Mouse (Mus musculus): Measurements from ENCODE around the gene Slit1. TPM values are rescaled to one million over a fixed set of nuclear protein-coding genes. Genes with fewer than 3 reads are reported as not detected.

Slit1 gene
- polyA plus RNA-seq, 1 experiment from 2014 or later: 3.2 TPM

DNA sequence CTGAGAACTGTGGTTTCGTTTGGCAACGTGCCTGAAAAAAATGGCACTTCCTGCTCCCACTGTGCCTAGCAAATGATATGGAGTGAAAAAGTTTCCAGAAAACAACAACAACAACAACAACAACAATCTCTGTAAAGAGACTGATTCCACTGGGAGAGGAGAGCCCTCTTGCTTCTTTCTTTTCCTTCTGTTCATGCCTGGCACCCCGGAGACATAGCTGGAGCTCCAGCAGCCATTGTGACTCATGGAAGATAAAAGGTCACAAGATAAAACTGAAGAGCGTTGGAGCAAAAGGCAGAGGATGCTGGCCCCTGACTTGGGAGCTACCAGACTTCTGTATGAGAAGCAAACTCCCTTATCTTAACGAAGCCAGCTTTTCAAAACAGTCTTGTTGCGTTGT is 75.9 kb downstream of the Slit1 start:
- TF ChIP-seq CTCF (IDR thresholded peaks at IDR 0.05; ENCODE audit: low read depth): no peak
- Histone ChIP-seq H3K4me3 (replicated peaks; ENCODE audit: low read depth, low read length) (no peak overlapping the region), H3K27ac (no peak overlapping the region), H3K36me3 (ENCODE audit: insufficient read depth, low read length) (no peaks in the 10 kb centered on the region), H3K4me1 (replicated peaks; ENCODE audit: insufficient read depth, low read length) (peaks cover 4% of the 10 kb centered on the region; the same call in 1 of the 2 replicates), H3K27me3 (ENCODE audit: insufficient read depth, low read length) (no peaks in the 10 kb centered on the region), H3K9me3 (replicated peaks; ENCODE audit: low read length) (no peaks in the 10 kb centered on the region), H3K4me2 (ENCODE audit: low read length) (no peak overlapping the region), H3K9ac (ENCODE audit: low read depth, low read length) (no peak overlapping the region)
- no peak for ATAC-seq (replicated peaks; ENCODE audit: low FRiP score, low read depth)
- WGBS: 71% methylated on average over 6 of the region's 6 CpGs
- DNase-seq (ENCODE audit: low spot score): no peak

DNA sequence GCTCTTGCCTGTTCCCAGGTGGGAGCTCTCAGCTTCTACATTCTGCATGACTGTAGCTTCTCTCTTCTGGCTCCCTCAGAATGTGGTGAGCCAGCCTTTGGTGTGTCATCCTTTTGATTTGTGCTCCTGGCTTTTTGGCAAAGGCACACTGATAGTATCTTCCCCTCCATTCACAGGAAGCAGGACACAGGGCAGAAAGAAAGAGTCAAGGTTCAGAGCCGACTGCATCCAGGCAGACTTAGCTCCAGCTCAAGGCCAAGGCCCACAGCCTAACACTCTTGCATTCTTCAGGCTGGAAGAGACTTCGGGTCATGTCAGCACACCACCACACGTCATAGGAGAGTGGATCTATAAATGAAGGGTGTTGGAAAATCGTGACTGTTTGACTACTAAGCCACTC is 77.5 kb downstream of the Slit1 start:
- Histone ChIP-seq H3K36me3 (ENCODE audit: insufficient read depth, low read length) (no peaks in the 10 kb centered on the region), H3K27ac (no peak overlapping the region), H3K9ac (ENCODE audit: low read depth, low read length) (no peak overlapping the region), H3K4me2 (ENCODE audit: low read length) (no peak overlapping the region), H3K9me3 (replicated peaks; ENCODE audit: low read length) (no peaks in the 10 kb centered on the region), H3K4me3 (replicated peaks; ENCODE audit: low read depth, low read length) (no peak overlapping the region), H3K27me3 (ENCODE audit: insufficient read depth, low read length) (no peaks in the 10 kb centered on the region), H3K4me1 (replicated peaks; ENCODE audit: insufficient read depth, low read length) (peaks cover 4% of the 10 kb centered on the region; the same call in 1 of the 2 replicates)
- no peak for ATAC-seq (replicated peaks; ENCODE audit: low FRiP score, low read depth)
- TF ChIP-seq CTCF (IDR thresholded peaks at IDR 0.05; ENCODE audit: low read depth): no peak
- DNase-seq (ENCODE audit: low spot score): no peak
- WGBS: 36% methylated on average over 4 of the region's 4 CpGs

DNA sequence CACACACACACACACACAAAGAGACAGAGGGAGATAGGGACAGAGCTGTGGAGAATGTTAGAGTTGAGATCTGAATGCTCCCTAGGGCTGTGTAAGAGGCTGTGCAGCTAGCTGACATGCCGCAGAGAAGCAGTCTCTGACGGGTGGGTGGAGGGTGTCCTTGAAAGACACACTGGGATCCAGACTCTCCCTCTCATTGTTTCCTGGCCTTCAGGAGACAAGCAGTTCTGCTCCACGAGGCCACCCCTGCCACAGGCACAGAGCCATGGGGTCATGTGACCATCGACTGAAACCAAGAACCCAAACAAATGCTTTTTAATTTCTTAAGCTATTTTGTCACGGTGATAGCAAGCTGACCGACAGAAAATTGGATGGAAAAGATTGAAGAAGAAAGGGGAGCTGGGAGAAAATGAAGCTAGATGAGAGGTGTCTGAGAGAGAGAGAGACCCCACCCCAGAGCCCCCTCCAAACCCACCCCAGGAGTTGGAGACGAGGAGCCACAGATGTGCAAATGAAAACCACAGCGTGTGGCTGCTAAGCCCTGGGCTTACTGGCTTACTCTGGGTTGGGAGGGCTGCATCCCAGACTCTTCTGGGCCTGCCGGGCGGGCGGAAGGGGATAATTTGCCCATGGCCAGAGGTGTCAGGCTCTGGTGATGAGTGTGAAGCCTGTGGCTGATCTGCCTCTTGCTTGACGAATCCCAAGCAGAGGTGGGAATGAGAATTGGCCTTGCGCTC is 79.8 kb downstream of the Slit1 start:
- no peak overlapping the region for H3K4me3 ChIP-seq (replicated peaks; ENCODE audit: low read depth, low read length)
- no peak overlapping the region for H3K9ac ChIP-seq (ENCODE audit: low read depth, low read length)
- no peak for TF ChIP-seq CTCF (IDR thresholded peaks at IDR 0.05; ENCODE audit: low read depth)
- no peaks in the 10 kb centered on the region for H3K36me3 ChIP-seq (ENCODE audit: insufficient read depth, low read length)
- WGBS: 23% methylated on average over 13 of the region's 13 CpGs
- H3K4me2 ChIP-seq (ENCODE audit: low read length): no peak overlapping the region
- no peaks in the 10 kb centered on the region for H3K27me3 ChIP-seq (ENCODE audit: insufficient read depth, low read length)
- DNase-seq (ENCODE audit: low spot score) (no peak), ATAC-seq (replicated peaks; ENCODE audit: low FRiP score, low read depth) (no peak)
- H3K4me1 ChIP-seq (replicated peaks; ENCODE audit: insufficient read depth, low read length): no peaks in the 10 kb centered on the region
- H3K27ac ChIP-seq: no peak overlapping the region
- H3K9me3 ChIP-seq (replicated peaks; ENCODE audit: low read length): no peaks in the 10 kb centered on the region

DNA sequence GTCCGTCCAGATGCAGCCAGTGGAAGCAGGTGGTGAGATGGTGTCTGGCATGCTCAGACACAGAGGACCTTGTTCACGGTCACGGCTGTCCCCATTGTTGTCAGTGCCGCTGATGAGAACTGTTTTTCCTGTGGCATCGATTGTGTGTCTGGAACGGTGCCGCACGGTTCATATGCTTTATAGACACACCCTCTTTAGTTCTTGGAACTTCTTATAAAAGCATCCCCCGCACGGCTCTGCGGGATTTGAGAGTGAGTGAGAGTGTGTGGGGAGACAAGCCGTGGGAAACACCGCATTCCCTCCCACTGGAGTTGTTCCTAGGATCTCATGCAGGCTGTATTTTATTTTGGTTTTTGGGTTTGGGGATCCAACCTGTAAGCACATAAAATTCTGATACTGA is 82.0 kb downstream of the Slit1 start:
- 77% methylated on average over 13 of the region's 13 CpGs for WGBS
- no peaks in the 10 kb centered on the region for H3K4me1 ChIP-seq (replicated peaks; ENCODE audit: insufficient read depth, low read length)
- no peak overlapping the region for H3K4me3 ChIP-seq (replicated peaks; ENCODE audit: low read depth, low read length)
- no peaks in the 10 kb centered on the region for H3K36me3 ChIP-seq (ENCODE audit: insufficient read depth, low read length)
- no peak overlapping the region for H3K9ac ChIP-seq (ENCODE audit: low read depth, low read length)
- TF ChIP-seq CTCF (IDR thresholded peaks at IDR 0.05; ENCODE audit: low read depth): no peak
- H3K9me3 ChIP-seq (replicated peaks; ENCODE audit: low read length): no peaks in the 10 kb centered on the region
- DNase-seq (ENCODE audit: low spot score): no peak
- H3K27me3 ChIP-seq (ENCODE audit: insufficient read depth, low read length): no peaks in the 10 kb centered on the region
- no peak for ATAC-seq (replicated peaks; ENCODE audit: low FRiP score, low read depth)
- H3K27ac ChIP-seq: no peak overlapping the region
- H3K4me2 ChIP-seq (ENCODE audit: low read length): no peak overlapping the region

DNA sequence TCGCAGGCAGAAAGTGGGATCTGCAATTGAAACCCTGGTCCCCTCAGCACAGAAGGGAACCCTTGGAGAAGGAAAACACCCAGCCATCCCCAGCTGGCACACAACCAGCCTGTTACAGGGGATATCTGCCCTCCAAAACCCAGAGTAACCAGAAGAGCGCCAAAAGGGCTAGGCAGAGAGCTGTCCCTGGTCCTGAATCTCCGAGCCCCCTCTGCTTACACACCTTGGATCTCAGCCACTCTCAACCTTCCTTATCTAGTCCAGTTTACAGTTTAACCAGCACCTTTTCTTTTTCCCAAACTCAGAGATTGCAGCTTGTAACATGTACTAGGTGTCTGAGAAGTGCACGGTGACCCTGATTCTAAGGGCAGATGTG is 82.5 kb downstream of the Slit1 start:
- Histone ChIP-seq H3K27ac (no peak overlapping the region), H3K9me3 (replicated peaks; ENCODE audit: low read length) (no peaks in the 10 kb centered on the region), H3K9ac (ENCODE audit: low read depth, low read length) (no peak overlapping the region), H3K4me3 (replicated peaks; ENCODE audit: low read depth, low read length) (no peak overlapping the region), H3K36me3 (ENCODE audit: insufficient read depth, low read length) (no peaks in the 10 kb centered on the region), H3K27me3 (ENCODE audit: insufficient read depth, low read length) (no peaks in the 10 kb centered on the region), H3K4me2 (ENCODE audit: low read length) (no peak overlapping the region), H3K4me1 (replicated peaks; ENCODE audit: insufficient read depth, low read length) (no peaks in the 10 kb centered on the region)
- 10% methylated on average over 4 of the region's 4 CpGs for WGBS
- ATAC-seq (replicated peaks; ENCODE audit: low FRiP score, low read depth) (no peak), DNase-seq (ENCODE audit: low spot score) (peak; percentile 87)
- no peak for TF ChIP-seq CTCF (IDR thresholded peaks at IDR 0.05; ENCODE audit: low read depth)

DNA sequence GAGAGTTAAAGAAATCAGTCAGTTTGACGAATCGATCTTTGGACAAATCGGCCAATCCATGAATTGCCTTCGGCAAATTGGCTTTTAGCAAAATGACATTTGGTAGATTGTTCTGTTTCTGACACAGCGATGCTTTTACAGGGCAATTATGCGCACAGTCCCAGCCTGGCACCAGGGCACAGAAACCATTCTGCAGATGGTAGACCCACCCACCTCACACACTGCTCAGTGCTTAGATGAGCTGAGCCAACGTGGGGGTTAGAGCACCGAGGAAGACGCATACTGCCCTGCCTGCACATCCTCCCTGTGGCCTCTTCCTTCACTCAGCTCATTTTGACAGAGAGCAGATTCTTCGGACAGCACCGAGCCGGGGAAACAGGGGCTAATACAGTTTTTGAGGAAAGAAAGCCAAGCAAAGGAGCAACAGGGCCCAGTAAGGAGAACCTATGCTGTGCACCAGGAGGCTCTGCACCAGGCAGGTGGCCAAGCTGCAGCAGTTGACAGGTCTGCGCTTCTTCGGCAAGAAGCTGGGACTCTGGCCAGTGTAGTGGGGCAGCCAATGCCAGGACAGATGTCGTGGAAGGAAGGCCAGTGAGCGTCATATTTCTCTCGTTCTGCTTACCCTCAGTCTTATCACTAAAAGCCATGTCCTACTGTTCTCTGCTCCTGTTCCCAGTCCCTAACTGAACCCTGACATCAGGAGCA is 83.0 kb downstream of the Slit1 start:
- H3K4me2 ChIP-seq (ENCODE audit: low read length): no peak overlapping the region
- no peaks in the 10 kb centered on the region for H3K27me3 ChIP-seq (ENCODE audit: insufficient read depth, low read length)
- H3K9me3 ChIP-seq (replicated peaks; ENCODE audit: low read length): no peaks in the 10 kb centered on the region
- no peak for DNase-seq (ENCODE audit: low spot score)
- ATAC-seq (replicated peaks; ENCODE audit: low FRiP score, low read depth): no peak
- H3K9ac ChIP-seq (ENCODE audit: low read depth, low read length): no peak overlapping the region
- H3K4me1 ChIP-seq (replicated peaks; ENCODE audit: insufficient read depth, low read length): no peaks in the 10 kb centered on the region
- 71% methylated on average over 17 of the region's 17 CpGs for WGBS
- H3K27ac ChIP-seq: no peak overlapping the region
- no peaks in the 10 kb centered on the region for H3K36me3 ChIP-seq (ENCODE audit: insufficient read depth, low read length)
- H3K4me3 ChIP-seq (replicated peaks; ENCODE audit: low read depth, low read length): no peak overlapping the region
- no peak for TF ChIP-seq CTCF (IDR thresholded peaks at IDR 0.05; ENCODE audit: low read depth)
